Mouse (Mus musculus) intestine, postnatal 0 days (tissue): ENCODE results near the gene Mex3a. TPM values are rescaled to one million over a fixed set of nuclear protein-coding genes. Genes with fewer than 3 reads are reported as not detected.

ENCODE experiments used
- ATAC-seq: fragments of 200-750 bp; cut with Nextera tagmentation; 2 replicates; pipeline ENCODE4 v1.8.0; 2017; ENCODE audit warnings: mild to moderate bottlenecking, moderate TSS enrichment, moderate library complexity
- H3K27ac ChIP-seq: fragments of 300-500 bp; sonication (generic); 2 replicates; pipeline ENCODE4 v1.5.1; 2014; ENCODE audit warnings: mild to moderate bottlenecking, low read depth, low read length, moderate library complexity
- H3K27me3 ChIP-seq: fragments of 300-500 bp; sonication (generic); replicated peaks from 2 replicates; pipeline ENCODE4 v1.6.1; 2014; ENCODE audit warnings: low read length, mixed read lengths; ENCODE audit not compliant: control insufficient read depth, insufficient read depth
- H3K36me3 ChIP-seq: fragments of 300-500 bp; sonication (generic); 2 replicates; pipeline ENCODE4 v1.6.1; 2014; ENCODE audit warnings: mild to moderate bottlenecking, moderate library complexity; ENCODE audit not compliant: control insufficient read depth, insufficient read depth
- H3K4me1 ChIP-seq: fragments of 300-500 bp; sonication (generic); replicated peaks from 2 replicates; pipeline ENCODE4 v1.6.1; 2014; ENCODE audit warnings: antibody characterized with exemption, low read length, mixed read lengths; ENCODE audit not compliant: control insufficient read depth, insufficient read depth
- H3K4me2 ChIP-seq: fragments of 300-500 bp; sonication (generic); replicated peaks from 2 replicates; pipeline ENCODE4 v1.6.1; 2014; ENCODE audit warnings: low read depth, mild to moderate bottlenecking, moderate library complexity
- H3K4me3 ChIP-seq: fragments of 300-500 bp; sonication (generic); 2 replicates; pipeline ENCODE4 v1.5.1; 2014; ENCODE audit warnings: low read depth, low read length
- H3K9ac ChIP-seq: fragments of 300-500 bp; sonication (generic); 2 replicates; pipeline ENCODE4 v1.6.1; 2014; ENCODE audit warnings: mild to moderate bottlenecking, low read depth, low read length
- H3K9me3 ChIP-seq: fragments of 300-500 bp; sonication (generic); 2 replicates; pipeline ENCODE4 v1.6.1; 2016; ENCODE audit warnings: mixed run types; ENCODE audit not compliant: control insufficient read depth
- CTCF ChIP-seq: sonication (generic); IDR thresholded peaks from 2 replicates; pipeline ENCODE4 v1.5.1; 2016; ENCODE audit warnings: low read depth, mild to moderate bottlenecking, control low read depth, antibody characterized with exemption, moderate library complexity
- WGBS: fragments of 180-500 bp; shearing (Covaris S2); extraction: QIAGEN DNeasy Blood & Tissue Kit; methylation state at CpG from one replicate; pipeline ENCODE4 v1.1.7; 2014; 5-methylcytosine and 5-hydroxymethylcytosine counted together
- polyA plus RNA-seq: library from polyadenylated mRNA; unstranded; fragments of >200 nt; fragmentation: Nextera tagmentation; extraction: Ambion mirVana; gene quantifications from 2 replicates; pipeline ENCODE4 v1.2.1, GENCODE M21; 2015

Gene Mex3a
- polyA plus RNA-seq, 1 experiment from 2014 or later = 2.8 TPM

DNA sequence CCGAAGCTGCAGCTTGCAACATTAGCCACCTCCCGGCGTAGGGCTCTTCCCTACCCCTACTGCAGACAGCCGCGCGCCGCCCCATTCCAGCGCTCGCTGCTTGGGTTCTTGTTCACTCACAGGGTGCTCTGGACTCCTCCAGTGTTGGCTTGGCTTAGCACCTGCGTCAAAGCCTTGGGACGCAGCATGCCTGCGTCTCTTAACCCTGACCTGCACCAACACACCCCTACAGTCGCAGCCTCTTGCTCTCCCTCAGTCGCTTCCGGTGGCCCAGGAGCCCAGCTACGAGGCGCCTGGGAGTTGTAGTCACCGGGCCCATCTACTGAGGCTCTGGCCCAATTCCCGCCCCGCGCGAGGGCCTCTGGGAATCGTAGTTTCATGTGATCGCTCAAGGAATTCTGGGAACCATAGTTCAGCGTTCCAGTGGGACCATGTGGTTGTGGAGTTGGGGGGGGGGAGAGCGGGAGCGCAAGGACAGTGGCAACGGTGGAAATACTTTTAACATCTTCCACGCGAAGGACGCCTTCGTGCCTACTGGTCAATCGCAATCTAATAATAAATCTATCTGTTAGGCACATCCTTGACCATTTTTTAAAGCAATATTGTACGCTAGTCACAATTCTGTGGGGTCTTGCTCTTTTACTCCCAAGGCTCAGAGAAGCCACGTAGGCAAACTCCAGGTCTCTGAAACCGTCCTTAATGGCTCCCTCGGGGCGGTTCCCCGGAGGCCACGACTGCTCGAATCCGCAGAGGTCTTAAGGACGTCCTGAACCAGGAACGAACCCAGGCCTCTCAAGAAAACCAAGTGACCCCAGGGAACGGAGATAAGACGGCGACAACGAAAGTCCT lies 20.7 kb downstream of the Mex3a start, which contains the start of gene Lamtor2:
TSS of gene Lamtor2 (minus strand) at position 399 of the 849 bp plus-strand sequence.
- H3K4me3 ChIP-seq = peak within 1 kb of the TSS; percentile 83
- no peaks in the 10 kb centered on the region for H3K9me3 ChIP-seq
- peak; percentile 84 for ATAC-seq
- peak within 1 kb of the TSS; percentile 93 for H3K4me2 ChIP-seq
- H3K27ac ChIP-seq = peak within 1 kb of the TSS; percentile 91
- H3K27me3 ChIP-seq = no peaks in the 10 kb centered on the region
- peak within 1 kb of the TSS; percentile 85 for H3K9ac ChIP-seq
- no peaks in the 10 kb centered on the region for H3K4me1 ChIP-seq
- under 1% methylated on average over 48 of the region's 48 CpGs for WGBS
- TF ChIP-seq CTCF = no peak
- peaks cover 18% of the 10 kb centered on the region for H3K36me3 ChIP-seq

DNA sequence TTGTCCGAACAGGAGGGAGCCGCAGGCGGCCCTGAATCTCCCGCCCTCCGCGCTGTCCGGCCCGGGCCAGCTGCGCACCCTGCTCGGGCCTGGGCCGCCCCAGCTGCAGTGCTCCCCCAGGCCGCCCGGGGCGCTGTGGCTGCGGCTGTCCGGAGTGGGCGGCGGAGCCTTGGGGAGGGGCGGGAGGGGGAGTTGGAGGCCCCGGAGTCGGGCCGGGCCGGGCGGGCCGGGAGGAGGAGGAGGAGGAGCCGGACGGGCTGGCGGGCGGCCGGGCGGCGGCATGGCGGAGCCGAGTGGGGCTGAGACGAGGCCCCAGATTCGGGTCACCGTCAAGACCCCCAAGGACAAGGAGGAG lies 21.3 kb downstream of the Mex3a start, which contains the start of gene Ubqln4:
TSS of gene Ubqln4 (plus strand) at position 234 of the 355 bp plus-strand sequence.
- peak within 1 kb of the TSS; percentile 91 for H3K27ac ChIP-seq
- no peaks in the 10 kb centered on the region for H3K4me1 ChIP-seq
- peaks cover 24% of the 10 kb centered on the region for H3K36me3 ChIP-seq
- peak within 1 kb of the TSS; percentile 83 for H3K4me3 ChIP-seq
- WGBS = under 1% methylated on average over 26 of the region's 37 CpGs
- peak; percentile 87 for TF ChIP-seq CTCF
- H3K4me2 ChIP-seq = peak within 1 kb of the TSS; percentile 93
- H3K9ac ChIP-seq = peak within 1 kb of the TSS; percentile 85
- H3K27me3 ChIP-seq = no peaks in the 10 kb centered on the region
- ATAC-seq = peak; percentile 81
- H3K9me3 ChIP-seq = no peaks in the 10 kb centered on the region

DNA sequence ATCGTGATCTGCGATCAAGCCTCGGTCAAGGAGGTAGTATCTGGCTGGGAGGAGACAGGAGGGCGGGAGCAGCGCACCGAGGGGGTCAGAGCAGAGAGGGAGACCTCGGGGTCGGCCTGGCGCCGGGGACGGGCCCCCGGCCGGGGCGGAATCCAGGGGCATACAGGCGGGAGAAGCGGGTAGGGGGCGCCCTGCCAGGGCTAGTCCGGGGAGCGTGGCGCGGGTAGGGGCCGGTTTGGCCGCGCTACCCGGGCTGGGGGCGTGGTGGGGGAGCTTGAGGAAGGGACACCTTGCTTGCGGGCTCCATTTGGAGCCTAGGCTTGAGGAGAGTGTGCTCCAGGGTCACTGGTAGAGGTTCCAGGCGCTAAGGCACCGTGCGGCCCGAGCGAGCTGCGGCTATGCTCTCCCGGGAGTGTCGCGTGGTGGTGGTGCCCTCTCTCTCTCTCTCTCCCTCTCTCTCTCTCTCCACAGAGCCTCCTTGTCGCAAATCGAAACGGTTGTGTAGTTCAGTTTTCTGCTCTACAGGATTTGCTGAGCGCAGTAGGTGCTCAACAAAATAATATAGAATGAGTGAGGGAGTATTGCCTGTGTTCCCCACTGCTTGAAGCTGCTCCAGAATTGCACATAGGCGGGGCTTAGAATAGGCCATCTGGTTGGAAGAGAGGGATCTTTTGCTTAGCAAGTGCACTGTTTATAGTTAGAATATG lies 21.8 kb downstream of the Mex3a start:
- H3K27ac ChIP-seq = peak overlapping the region; percentile 91
- H3K27me3 ChIP-seq = no peaks in the 10 kb centered on the region
- H3K4me3 ChIP-seq = peak overlapping the region; percentile 83
- H3K9me3 ChIP-seq = no peaks in the 10 kb centered on the region
- H3K4me1 ChIP-seq = no peaks in the 10 kb centered on the region
- 1% methylated on average over 40 of the region's 41 CpGs for WGBS
- ATAC-seq = peak; percentile 13; the same call in 1 of the 2 replicates
- peak; percentile 45; the same call in 1 of the 2 replicates for TF ChIP-seq CTCF
- peak overlapping the region; percentile 85 for H3K9ac ChIP-seq
- H3K36me3 ChIP-seq = peaks cover 29% of the 10 kb centered on the region
- H3K4me2 ChIP-seq = peak overlapping the region; percentile 93

DNA sequence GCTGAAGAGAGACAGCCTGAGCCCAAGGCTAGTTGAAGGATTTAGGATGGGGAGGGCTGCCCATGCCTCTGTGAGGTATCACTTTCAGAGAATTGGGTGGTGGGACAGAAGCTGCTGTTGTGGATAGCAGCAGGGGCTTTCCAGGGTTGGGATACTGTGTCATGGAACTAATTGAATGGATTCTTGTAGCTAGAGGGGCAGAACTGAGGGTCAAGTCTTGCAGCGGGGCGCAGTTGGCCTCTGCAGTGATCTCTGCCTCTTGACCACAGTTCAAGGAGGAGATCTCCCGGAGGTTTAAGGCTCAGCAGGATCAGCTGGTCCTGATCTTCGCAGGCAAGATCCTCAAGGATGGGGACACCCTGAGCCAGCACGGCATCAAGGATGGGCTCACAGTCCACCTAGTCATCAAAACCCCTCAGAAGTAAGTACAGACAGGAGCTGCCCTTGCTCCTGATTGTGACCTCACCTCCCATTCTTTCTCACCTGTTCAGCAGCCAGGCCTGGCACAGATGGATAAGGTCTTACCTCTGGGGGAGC lies 22.9 kb downstream of the Mex3a start:
- H3K27ac ChIP-seq = no peak overlapping the region
- WGBS = 87% methylated on average over 5 of the region's 5 CpGs
- H3K4me1 ChIP-seq = no peaks in the 10 kb centered on the region
- no peak for ATAC-seq
- H3K36me3 ChIP-seq = peaks cover 40% of the 10 kb centered on the region
- no peaks in the 10 kb centered on the region for H3K27me3 ChIP-seq
- no peak overlapping the region for H3K9ac ChIP-seq
- TF ChIP-seq CTCF = no peak
- no peaks in the 10 kb centered on the region for H3K9me3 ChIP-seq
- H3K4me2 ChIP-seq = no peak overlapping the region
- H3K4me3 ChIP-seq = no peak overlapping the region

DNA sequence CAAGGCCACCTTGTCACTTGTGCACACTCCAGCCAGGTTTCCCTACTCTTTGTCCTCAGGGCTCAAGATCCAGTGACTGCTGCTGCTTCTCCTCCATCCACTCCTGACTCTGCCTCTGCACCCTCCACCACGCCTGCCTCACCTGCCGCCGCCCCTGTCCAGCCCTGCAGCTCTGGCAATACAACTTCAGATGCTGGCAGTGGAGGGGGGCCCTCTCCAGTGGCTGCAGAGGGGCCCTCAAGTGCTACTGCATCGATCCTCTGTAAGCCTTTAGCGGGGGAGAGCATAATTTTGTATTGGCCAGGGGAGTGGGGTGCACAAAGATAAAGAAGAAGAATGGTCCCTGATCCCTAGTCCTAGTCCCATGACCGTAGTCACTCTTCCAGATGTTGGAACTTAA lies 23.5 kb downstream of the Mex3a start:
- no peak for ATAC-seq
- H3K9ac ChIP-seq = no peak overlapping the region
- no peak for TF ChIP-seq CTCF
- no peaks in the 10 kb centered on the region for H3K9me3 ChIP-seq
- H3K27me3 ChIP-seq = no peaks in the 10 kb centered on the region
- H3K27ac ChIP-seq = no peak overlapping the region
- H3K36me3 ChIP-seq = peaks cover 42% of the 10 kb centered on the region
- no peaks in the 10 kb centered on the region for H3K4me1 ChIP-seq
- no peak overlapping the region for H3K4me3 ChIP-seq
- WGBS = 89% methylated on average over 6 of the region's 6 CpGs
- H3K4me2 ChIP-seq = no peak overlapping the region

DNA sequence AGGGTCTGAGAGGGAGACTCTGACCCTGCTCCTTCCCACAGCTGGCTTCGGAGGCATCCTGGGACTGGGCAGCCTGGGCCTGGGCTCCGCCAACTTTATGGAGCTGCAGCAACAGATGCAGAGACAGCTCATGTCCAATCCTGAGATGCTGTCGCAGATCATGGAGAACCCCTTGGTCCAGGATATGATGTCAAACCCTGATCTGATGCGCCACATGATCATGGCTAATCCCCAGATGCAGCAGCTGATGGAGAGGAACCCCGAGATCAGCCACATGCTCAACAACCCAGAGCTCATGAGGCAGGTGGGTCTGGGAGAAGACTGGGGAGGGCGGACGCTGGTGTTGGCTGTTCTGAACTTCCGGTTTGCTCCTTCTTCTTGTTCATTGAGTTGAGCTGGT lies 24.4 kb downstream of the Mex3a start:
- H3K9me3 ChIP-seq = no peaks in the 10 kb centered on the region
- H3K4me2 ChIP-seq = no peak overlapping the region
- no peaks in the 10 kb centered on the region for H3K27me3 ChIP-seq
- TF ChIP-seq CTCF = no peak
- no peak overlapping the region for H3K4me3 ChIP-seq
- H3K4me1 ChIP-seq = no peaks in the 10 kb centered on the region
- 89% methylated on average over 8 of the region's 8 CpGs for WGBS
- peaks cover 42% of the 10 kb centered on the region for H3K36me3 ChIP-seq
- ATAC-seq = no peak
- H3K27ac ChIP-seq = no peak overlapping the region
- H3K9ac ChIP-seq = no peak overlapping the region
